Mouse (Mus musculus) left cerebral cortex, adult 18-20 months (tissue): ENCODE results near the gene Pcnx3. TPM values are rescaled to one million over a fixed set of nuclear protein-coding genes. Genes with fewer than 3 reads are reported as not detected.

Experiments
- DNase-seq, 2 experiments: peaks; one replicate each; pipeline ENCODE4 v3.0.0; 2021 to 2022; ENCODE audit warnings: low spot score in 2 of 2, mixed read lengths in 1 of 2
- long read RNA-seq, 2 experiments: library from polyadenylated mRNA; stranded (forward); transcript quantifications; one replicate each; pipeline ENCODE4 v2.0.0; 2021
- total RNA-seq, 2 experiments: library from RNA; stranded (reverse); gene quantifications; 2 replicates each; pipeline ENCODE4 v1.2.3; 2021

Pcnx3 gene
- total RNA-seq: 10 to 100 TPM; 61.1 to 74.0 TPM
- long read RNA-seq, experiment 1, full-length matches to known transcripts: 3 of 41 reads
- long read RNA-seq, experiment 1, partial matches to known transcripts: 22 of 41 reads
- long read RNA-seq, experiment 1, other reads (novel, unspliced or antisense): 16 of 41 reads
- long read RNA-seq, experiment 2, partial matches to known transcripts: 17 of 23 reads
- long read RNA-seq, experiment 2, other reads (novel, unspliced or antisense): 5 of 23 reads

- peak; percentile 98 to 99 for DNase-seq
Observed at GRCm38 (mm10) chr19:5688200-5689087, at the start of gene Pcnx3, which contains the start of gene Map3k11. Gene Pcnx3, minus strand, starts transcription at chr19:5688908. Gene Map3k11, plus strand, starts transcription at chr19:5688742.

GRCm38 (mm10) chr19:5734325-5734724 lies 45.6 kb upstream of the Pcnx3 start:
- DNase-seq: no peak

GRCm38 (mm10) chr19:5731264-5731978 lies 42.7 kb upstream of the Pcnx3 start:
- peak; percentile 94 to 95 for DNase-seq

GRCm38 (mm10) chr19:5730314-5731186 lies 41.8 kb upstream of the Pcnx3 start:
- DNase-seq: no peak

- DNase-seq: peak; percentile 83 to 86
Observed at GRCm38 (mm10) chr19:5729444-5729815, 40.7 kb upstream of the Pcnx3 start, which contains the start of gene Fam89b. Gene Fam89b, minus strand, starts transcription at chr19:5729653.

GRCm38 (mm10) chr19:5728631-5729443 lies 40.1 kb upstream of the Pcnx3 start:
- peak; percentile 57 to 62 for DNase-seq

GRCm38 (mm10) chr19:5727701-5728100 lies 39.0 kb upstream of the Pcnx3 start:
- peak; percentile 83 to 91 for DNase-seq

- DNase-seq: no peak
Observed at GRCm38 (mm10) chr19:5726961-5727578, 38.4 kb upstream of the Pcnx3 start.

- DNase-seq: no peak
Observed at GRCm38 (mm10) chr19:5725767-5726515, 37.2 kb upstream of the Pcnx3 start, which contains the start of gene Ehbp1l1. Gene Ehbp1l1, minus strand, starts transcription at chr19:5726317.

GRCm38 (mm10) chr19:5725029-5725707 lies 36.5 kb upstream of the Pcnx3 start:
- no peak for DNase-seq

- no peak for DNase-seq
Observed at GRCm38 (mm10) chr19:5724549-5724941, 35.8 kb upstream of the Pcnx3 start.

GRCm38 (mm10) chr19:5723934-5724548 lies 35.3 kb upstream of the Pcnx3 start:
- DNase-seq: no peak

GRCm38 (mm10) chr19:5722848-5723425 lies 34.2 kb upstream of the Pcnx3 start:
- DNase-seq: no peak

- no peak for DNase-seq
Observed at GRCm38 (mm10) chr19:5721233-5721632, 32.5 kb upstream of the Pcnx3 start.

GRCm38 (mm10) chr19:5716955-5717354 lies 28.2 kb upstream of the Pcnx3 start:
- no peak for DNase-seq

- DNase-seq: peak in 1 of 2 experiments; percentile 34
Observed at GRCm38 (mm10) chr19:5715793-5716688, 27.3 kb upstream of the Pcnx3 start.
